Mouse (Mus musculus) small intestine, adult 2 months (tissue): Measurements from ENCODE around the gene Dnah1. TPM values are rescaled to one million over a fixed set of nuclear protein-coding genes. Genes with fewer than 3 reads are reported as not detected.

Experiments used
- H3K27ac ChIP-seq: fragments of 200-500 bp; 2 replicates; pipeline ENCODE4 v1.5.1; 2012; ENCODE audit warnings: low read depth, low read length, control low read depth, inconsistent platforms; ENCODE audit not compliant: insufficient read depth
- H3K27me3 ChIP-seq: fragments of 200-500 bp; 2 replicates; pipeline ENCODE4 v1.6.1; 2012; ENCODE audit warnings: mild to moderate bottlenecking, moderate library complexity, low read length, inconsistent platforms; ENCODE audit not compliant: control insufficient read depth, insufficient read depth
- H3K36me3 ChIP-seq: fragments of 200-500 bp; 2 replicates; pipeline ENCODE4 v1.6.1; 2012; ENCODE audit warnings: mild to moderate bottlenecking, low read length, control low read depth, inconsistent platforms; ENCODE audit not compliant: control insufficient read depth, insufficient read depth
- H3K4me1 ChIP-seq: fragments of 200-500 bp; 2 replicates; pipeline ENCODE4 v1.6.1; 2012; ENCODE audit warnings: low read length, inconsistent platforms, mixed read lengths; ENCODE audit not compliant: control insufficient read depth, insufficient read depth, insufficient read length
- H3K4me3 ChIP-seq: fragments of 200-500 bp; 2 replicates; pipeline ENCODE4 v1.5.1; 2012; ENCODE audit warnings: low read depth, mild to moderate bottlenecking, control low read depth, inconsistent platforms, low read length, moderate library complexity
- CTCF ChIP-seq: fragments of 200-500 bp; IDR thresholded peaks from 2 replicates; pipeline ENCODE4 v1.5.1; 2012; ENCODE audit warnings: low read depth, mild to moderate bottlenecking, control low read depth, inconsistent platforms, low read length, moderate library complexity, mixed read lengths; ENCODE audit not compliant: insufficient replicate concordance, insufficient read length; ENCODE audit errors: extremely low read depth
- POLR2A ChIP-seq: fragments of 200-500 bp; IDR thresholded peaks from 2 replicates; pipeline ENCODE4 v1.6.1; 2012; ENCODE audit warnings: low read depth, mild to moderate bottlenecking, control low read depth, inconsistent platforms, low read length, moderate library complexity
- WGBS: fragments of 180-500 bp; shearing (Covaris S2); methylation state at CpG from one replicate; pipeline ENCODE4 v1.1.7; 2018; 5-methylcytosine and 5-hydroxymethylcytosine counted together
- polyA plus RNA-seq: library from polyadenylated mRNA; depleted of rRNA; stranded (reverse); fragments of >200 nt; gene quantifications from 2 replicates; pipeline ENCODE4 v1.2.3, GENCODE M21; 2012

The Dnah1 gene
- polyA plus RNA-seq, 1 experiment = 0.08 TPM

DNA sequence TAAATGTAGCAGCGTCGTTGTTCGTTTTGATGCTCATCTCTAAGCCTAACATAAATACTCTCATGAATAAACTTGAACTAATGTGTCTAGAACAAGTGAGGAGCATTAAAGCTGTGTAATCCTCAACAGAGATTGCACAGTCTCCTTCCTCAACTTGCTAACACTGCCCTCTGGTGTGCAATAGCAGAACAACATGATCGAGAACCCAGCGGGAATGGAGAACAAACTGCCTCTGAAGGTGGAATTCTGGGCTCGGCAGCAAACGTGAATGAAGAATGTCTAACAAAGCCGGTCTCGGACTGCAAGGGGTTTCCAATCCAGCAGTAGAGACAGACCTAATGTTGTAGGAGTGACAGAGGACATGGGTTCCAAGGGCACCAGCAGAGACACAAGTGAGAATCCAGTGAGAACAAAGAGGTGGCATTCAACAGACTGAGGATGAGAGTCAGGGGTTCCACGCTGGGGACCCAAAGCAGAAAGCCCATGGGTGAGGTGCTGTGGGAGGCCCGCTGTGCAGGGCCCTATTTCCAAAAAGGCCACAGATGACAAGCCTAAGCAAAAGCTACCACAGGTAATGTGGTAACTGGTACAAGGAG lies 89.6 kb downstream of the Dnah1 start:
- Histone ChIP-seq H3K4me3 (no peak overlapping the region), H3K27ac (no peak overlapping the region), H3K27me3 (peaks cover 2% of the 10 kb centered on the region; the same call in 1 of the 2 replicates), H3K36me3 (peaks cover 2% of the 10 kb centered on the region; the same call in 1 of the 2 replicates), H3K4me1 (no peaks in the 10 kb centered on the region; the same call in none of the 2 replicates)
- TF ChIP-seq POLR2A = no peak
- TF ChIP-seq CTCF = peak; percentile 44; the same call in 1 of the 2 replicates
- 19% methylated on average over 11 of the region's 11 CpGs for WGBS

- H3K4me1 ChIP-seq = no peaks in the 10 kb centered on the region; the same call in none of the 2 replicates
- H3K36me3 ChIP-seq = no peaks in the 10 kb centered on the region
- peak overlapping the region; percentile 25; the same call in 1 of the 2 replicates for H3K27ac ChIP-seq
- peaks cover 2% of the 10 kb centered on the region; the same call in 1 of the 2 replicates for H3K27me3 ChIP-seq
- 71% methylated on average over 14 of the region's 14 CpGs for WGBS
- TF ChIP-seq CTCF (no peak), POLR2A (no peak)
- no peak overlapping the region for H3K4me3 ChIP-seq
Measured at GRCm38 (mm10) chr14:31233070-31233995, 90.4 kb downstream of the Dnah1 start.

DNA sequence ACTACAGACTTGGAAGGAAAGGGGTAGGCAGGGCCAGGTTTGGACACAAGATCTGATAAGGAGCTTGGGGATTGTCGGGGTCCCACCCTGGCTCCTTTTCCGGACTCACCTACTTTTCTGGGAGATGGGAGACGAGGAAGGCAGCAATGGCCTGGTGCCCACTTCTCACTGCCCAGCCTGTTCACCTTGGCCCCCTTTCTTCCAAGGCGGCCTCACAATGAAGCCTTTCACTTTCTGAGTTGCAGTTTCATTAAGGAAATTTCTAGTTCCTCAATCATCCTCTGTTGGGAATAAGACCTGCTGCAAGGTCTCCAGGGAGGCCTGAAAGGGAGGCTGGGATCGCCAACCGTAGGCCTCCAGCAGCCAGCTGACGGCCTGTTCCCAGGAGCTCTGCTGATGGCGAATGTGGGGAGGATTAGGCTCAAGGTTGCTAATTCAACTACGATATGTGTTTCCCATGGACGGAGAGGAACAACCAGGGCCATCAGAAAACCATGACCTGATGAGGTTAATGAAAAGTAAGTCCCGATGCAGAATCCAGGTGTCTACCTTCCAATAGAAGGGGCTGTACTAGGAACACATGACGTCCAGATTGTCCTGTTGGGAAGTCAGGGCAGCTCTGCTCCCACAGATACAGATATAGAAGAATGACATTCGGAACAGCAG lies 91.2 kb downstream of the Dnah1 start:
- Histone ChIP-seq H3K27me3 (peaks cover 2% of the 10 kb centered on the region; the same call in 1 of the 2 replicates), H3K4me1 (no peaks in the 10 kb centered on the region; the same call in none of the 2 replicates), H3K36me3 (no peaks in the 10 kb centered on the region), H3K27ac (no peak overlapping the region; the same call in 1 of the 2 replicates), H3K4me3 (no peak overlapping the region)
- TF ChIP-seq CTCF = no peak
- no peak for TF ChIP-seq POLR2A
- 75% methylated on average over 13 of the region's 13 CpGs for WGBS

DNA sequence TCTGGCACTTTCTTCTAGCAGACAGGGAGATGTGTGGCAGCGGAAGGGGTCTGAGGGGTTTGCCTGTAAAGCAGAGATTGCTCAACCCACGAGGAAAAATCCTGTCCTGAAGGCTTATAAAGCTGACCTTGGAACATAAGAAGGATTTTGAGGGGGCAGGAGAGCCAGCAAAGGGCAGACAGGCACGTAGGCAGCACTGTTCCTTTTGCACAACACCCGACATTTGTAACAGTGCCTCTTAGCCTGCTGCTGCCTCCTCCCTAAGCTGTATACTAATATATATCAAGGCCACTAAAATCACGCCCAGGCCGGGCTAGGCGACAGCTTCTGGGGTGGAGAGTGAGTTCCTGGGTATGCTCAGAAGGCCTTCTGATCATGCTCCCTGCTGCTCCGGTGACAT lies 93.3 kb downstream of the Dnah1 start:
- no peaks in the 10 kb centered on the region for H3K36me3 ChIP-seq
- 59% methylated on average over 8 of the region's 8 CpGs for WGBS
- no peaks in the 10 kb centered on the region; the same call in none of the 2 replicates for H3K4me1 ChIP-seq
- H3K27ac ChIP-seq = no peak overlapping the region
- no peak for TF ChIP-seq CTCF
- TF ChIP-seq POLR2A = no peak
- H3K27me3 ChIP-seq = peaks cover 2% of the 10 kb centered on the region; the same call in 1 of the 2 replicates
- no peak overlapping the region for H3K4me3 ChIP-seq

DNA sequence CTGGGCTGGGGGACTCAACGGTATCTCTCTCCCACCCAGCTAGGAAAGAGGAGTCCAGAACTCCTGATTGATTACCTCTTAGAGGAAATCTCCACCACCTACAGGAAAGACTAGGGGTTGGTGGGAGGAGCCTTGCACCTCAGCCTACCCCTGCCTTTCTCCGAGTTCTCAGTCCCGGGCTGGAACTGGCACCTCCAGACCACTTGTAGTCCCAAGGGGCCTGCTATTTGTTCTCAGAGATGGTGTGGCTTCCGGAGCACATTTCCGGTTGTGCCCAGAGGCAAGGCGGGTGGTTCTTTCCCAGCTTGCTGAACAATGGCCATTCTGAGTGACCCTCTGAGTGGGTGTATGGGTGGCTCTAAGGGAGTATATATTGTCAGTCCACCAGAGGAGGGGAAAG lies 95.5 kb downstream of the Dnah1 start:
- TF ChIP-seq CTCF (no peak), POLR2A (no peak; the same call in 1 of the 2 replicates)
- no peaks in the 10 kb centered on the region; the same call in none of the 2 replicates for H3K4me1 ChIP-seq

GRCm38 (mm10) chr14:31226978-31227377 lies 96.7 kb downstream of the Dnah1 start:
- 69% methylated on average over 4 of the region's 4 CpGs for WGBS

More for the DNA sequence above, 95.5 kb downstream of the Dnah1 start:
- peaks cover 2% of the 10 kb centered on the region; the same call in 1 of the 2 replicates for H3K27me3 ChIP-seq
- H3K36me3 ChIP-seq = no peaks in the 10 kb centered on the region
- H3K4me3 ChIP-seq = no peak overlapping the region
- no peak overlapping the region for H3K27ac ChIP-seq
- WGBS = 60% methylated on average over 6 of the region's 6 CpGs

More at GRCm38 (mm10) chr14:31226978-31227377, 96.7 kb downstream of the Dnah1 start:
- H3K4me1 ChIP-seq = no peaks in the 10 kb centered on the region; the same call in 1 of the 2 replicates
- H3K4me3 ChIP-seq = no peak overlapping the region
- H3K27ac ChIP-seq = no peak overlapping the region
- no peaks in the 10 kb centered on the region for H3K36me3 ChIP-seq
- TF ChIP-seq CTCF = no peak
- TF ChIP-seq POLR2A = no peak
- peaks cover 2% of the 10 kb centered on the region; the same call in 1 of the 2 replicates for H3K27me3 ChIP-seq
